Mouse (Mus musculus): ENCODE results near the gene Ephb4.

DNA sequence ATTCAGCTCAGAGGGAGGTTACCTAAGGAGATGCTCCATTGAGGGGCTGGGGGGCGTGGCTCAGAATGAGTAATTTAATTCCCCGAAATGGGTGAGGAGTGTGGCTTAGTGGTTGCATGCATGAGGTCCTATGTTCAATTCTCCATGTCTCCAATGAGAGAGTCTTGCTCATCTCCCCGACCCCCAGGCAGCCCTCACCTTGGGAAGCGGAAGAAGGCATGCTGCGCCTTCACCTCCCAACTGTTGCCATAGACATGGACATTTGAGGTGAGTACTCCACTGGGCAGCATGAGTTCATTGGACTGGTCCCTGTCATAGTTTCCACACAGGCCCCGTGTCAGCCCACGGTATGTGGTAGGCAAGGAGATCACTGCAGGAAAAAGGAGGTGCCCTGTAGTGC, 36.8 kb downstream of the Ephb4 start:
- TF ChIP-seq POLR2A (IDR thresholded peaks at IDR 0.05; ENCODE audit: borderline replicate concordance, insufficient read depth, low read length) (no peak), CTCF (IDR thresholded peaks at IDR 0.05; ENCODE audit: borderline replicate concordance, insufficient read depth, low read depth, low read length) (no peak)
